Mouse (Mus musculus): ENCODE results near the gene Optn.

Gene Optn

DNA sequence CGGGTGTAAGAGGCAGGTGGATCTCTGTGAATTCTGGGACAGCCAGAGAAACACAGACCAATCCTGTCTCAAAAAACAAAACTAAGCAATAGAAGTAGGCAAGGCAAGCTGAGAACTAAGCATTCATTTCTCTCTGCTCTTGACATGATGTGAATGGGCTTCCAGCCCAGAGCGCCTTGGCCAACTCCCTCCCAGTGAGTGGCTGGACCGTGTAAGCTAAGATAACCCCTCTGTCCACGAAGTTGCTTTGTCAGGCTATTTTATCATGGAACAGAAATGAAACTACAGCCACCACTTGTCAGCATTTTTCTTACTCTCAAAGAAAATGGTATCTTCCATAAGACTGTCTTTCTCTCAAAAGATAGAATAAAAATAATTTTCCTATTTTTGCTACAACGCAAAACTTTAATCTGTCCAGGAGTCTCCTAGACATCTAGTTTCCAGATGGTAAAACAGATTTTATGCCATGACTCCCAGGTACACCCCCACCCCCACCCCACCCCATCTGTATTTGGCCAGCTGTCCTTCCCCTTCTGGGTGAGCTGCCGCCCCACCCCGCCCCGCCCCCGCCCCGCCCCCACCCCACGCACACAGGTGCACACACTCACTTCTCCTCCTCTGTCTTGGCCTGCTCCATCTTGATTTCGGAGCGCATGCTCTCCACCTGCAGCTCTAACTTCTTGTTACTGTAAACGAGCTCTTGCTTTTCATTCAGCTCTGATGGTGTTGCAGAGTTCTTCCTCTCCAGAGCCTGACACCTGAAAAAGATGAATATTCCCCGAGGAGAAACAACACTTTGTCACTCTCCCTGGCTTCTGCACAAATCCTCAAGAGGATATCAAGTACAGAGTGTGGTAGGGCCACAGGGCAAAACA, 30.1 kb downstream of the Optn start:
- no peak for DNase-seq (ENCODE audit: extremely low spot score, low read depth, low spot score)

DNA sequence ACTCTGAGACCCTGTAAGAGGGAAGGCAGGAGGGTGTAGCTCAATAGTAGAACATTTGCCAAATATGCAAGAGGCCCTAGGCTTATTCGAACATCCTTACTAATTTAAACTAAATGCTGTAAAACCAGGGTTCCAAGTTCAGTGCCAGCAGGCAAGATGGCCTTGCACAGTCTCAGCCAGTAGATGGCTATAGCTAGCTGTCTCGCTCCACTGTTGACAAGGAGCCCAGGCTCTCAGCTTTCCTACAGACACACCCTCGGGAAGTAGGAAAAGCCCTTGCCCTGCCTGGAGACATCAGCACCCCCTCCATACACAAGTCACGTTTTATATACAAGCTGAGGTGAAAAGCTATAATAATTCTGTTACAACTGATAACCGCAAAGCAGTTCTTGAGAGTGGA, 31.2 kb downstream of the Optn start:
- no peak for DNase-seq (ENCODE audit: extremely low spot score, low read depth, low spot score)

DNA sequence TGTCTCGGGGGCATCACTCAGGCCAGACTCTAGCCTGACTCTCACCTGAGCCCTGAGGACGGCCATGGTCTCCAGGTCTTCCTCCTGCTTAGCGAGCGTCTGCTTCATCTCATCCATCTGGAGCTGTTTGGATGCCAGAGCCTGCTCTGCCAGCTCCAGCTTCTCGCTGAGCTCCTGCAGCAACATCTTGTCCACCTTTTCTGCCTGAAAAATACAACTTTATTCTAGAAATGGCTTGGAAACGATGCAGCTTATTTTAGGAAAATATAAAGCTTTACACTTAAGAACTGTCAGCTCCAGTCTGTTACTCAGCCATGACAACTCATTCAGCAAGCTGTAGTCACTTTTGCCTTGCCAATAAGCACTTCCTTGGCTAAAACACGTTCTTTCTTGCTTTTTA, 32.6 kb downstream of the Optn start:
- DNase-seq (ENCODE audit: extremely low spot score, low read depth, low spot score) = no peak

DNA sequence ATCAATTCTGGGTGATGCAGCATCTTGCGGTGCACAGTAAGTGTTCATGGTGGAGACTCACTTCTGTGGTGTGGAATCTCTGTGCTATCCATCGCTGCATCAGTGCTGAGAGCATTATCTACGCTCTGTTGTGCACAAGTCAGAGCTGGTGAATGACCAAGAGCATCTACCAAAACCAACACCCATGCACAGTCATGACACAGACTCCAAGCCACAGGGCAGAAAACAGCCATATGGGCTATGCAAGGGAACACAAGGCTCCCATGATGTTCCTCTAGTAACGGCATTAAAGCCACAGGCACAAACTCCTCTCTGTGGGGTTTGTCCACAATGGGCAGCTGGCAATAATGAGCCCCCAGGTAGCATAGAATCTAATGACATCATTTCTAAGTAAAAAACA, 34.0 kb downstream of the Optn start:
- DNase-seq (ENCODE audit: extremely low spot score, low read depth, low spot score) = no peak

DNA sequence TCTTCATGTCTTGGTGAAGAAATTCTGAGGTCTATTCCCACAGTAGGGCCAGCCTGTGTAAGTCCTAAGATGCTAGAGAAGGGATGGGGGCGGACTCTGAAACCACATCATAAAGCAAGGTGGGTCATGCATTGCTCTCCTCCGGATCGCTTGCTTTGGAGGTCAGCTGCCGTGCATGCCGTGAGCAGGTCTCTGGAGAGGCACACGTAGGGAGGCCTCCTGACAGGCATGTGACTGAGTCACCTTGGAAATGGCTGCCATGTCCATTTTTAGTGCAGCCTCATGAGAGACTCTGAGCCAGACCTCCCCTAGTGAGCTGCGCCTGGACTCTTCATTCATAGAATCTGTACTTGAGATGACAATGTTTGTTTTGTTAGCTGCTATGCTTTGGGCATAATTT, 35.8 kb downstream of the Optn start:
- DNase-seq (ENCODE audit: extremely low spot score, low read depth, low spot score) = no peak

DNA sequence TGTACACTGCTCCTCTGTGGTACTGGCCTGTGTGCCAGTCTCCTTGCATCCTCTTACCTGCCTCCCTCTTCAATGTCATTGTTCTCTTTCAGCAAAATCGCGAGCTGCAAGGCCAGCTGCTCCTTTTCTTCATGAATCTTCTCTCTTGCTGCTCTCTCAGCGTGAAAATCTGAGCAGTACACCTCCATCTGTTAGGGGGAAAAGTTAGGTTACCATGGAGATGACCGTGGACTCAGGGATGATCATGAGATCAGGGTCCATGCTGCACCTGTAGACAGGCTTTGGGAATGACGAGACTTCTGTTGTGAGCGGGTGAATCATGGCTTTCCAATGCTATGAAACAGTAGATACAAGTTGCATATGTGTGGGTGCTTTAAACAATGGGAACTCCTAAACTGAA, 36.8 kb downstream of the Optn start:
- DNase-seq (ENCODE audit: extremely low spot score, low read depth, low spot score) = no peak

DNA sequence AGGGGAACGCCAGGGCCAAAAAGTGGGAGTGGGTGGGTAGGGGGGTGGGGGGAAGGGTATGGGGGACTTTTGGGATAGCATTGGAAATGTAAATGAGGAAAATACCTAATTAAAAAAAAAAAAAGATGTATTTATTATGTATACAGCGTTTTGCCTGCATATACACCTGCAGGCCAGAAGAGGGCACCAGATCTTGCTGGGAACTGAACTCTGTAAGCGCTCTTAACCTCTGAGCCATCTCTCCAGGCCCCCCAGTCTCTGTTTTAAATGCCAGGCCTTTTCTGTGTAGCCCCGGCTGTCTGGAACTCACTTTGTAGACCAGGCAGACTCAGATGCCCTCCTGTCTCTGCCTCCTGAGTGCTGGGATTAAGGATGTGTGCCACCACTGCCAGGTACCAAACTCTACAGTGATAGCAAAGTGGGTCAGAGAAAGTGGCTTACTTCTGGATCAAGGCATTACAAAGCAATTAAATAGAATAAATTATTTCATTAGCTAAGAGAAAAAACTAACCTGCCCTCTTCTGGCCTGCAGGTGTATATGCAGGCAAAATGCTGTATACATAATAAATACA, 38.6 kb downstream of the Optn start:
- DNase-seq (ENCODE audit: extremely low spot score, low read depth, low spot score) = no peak

DNA sequence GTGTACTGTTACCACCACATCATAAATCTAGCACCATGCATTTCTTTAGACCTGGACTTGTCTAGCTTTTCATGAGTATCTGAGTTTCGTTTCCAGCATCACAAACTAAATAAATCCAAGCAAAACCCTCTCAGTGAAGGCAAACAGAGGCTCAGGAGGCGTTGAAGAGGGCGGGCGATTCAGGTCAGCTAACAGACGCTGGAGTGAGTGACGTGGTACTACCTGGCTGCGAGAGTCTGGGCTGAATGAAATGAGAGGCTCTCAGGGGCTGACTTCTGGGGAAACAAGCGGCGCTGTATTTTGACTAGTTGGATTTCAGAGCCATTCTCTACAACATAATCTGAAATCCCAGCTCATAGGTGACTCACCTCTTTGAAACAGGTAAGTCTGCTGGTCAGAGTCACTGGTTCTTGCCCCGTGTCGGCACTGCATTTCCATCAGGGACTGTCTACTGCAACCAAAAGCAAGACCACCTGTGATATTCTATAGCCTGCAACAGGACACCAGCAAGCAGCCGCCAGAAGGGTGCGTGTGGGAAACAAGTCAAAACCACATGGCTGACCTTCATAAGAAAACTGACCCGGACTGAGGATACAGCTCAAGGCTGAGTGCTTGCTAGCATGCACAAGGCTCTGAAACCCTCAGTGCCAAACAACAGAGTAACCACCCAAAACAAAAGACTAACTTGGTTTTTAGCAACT, 40.0 kb downstream of the Optn start:
- no peak for DNase-seq (ENCODE audit: extremely low spot score, low read depth, low spot score)

DNA sequence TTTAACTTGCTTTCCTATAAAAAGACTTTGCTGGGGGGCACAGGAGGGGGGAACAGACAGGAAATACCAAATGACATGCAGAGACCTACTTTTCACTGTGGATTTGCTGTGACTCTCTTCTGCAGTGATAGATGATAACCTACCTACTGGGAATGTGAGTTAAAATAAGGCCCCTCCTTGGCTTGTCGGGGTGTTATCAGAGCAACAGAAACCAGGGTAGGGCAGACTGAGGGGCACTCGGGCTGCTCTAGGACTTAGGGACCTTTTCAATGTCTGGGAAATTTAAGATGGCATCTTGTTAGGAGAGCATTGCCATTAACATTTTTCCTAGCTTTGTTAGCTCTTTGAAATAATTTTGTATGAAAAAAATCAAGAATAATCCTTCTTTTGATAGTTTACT, 40.6 kb downstream of the Optn start:
- DNase-seq (ENCODE audit: extremely low spot score, low read depth, low spot score) = no peak

DNA sequence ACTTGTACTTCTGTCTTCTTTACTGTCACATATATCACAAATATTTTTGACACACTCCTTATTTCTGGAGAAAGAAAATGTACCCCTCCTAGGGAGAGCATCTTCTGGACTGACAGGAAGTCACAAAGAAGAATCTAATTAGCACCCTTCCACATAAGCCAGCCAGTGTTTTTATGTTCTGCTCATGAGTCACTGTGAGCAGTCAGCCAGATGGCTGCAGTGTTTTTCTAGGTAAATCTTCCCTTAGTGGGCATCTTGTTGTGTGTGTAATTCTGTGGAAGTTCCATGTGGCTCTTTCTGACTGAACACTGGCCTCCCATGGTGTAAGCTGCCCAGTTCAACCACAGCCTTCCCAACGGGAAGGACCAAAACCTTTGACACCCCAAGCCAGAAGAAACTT, 44.1 kb downstream of the Optn start:
- no peak for DNase-seq (ENCODE audit: extremely low spot score, low read depth, low spot score)

DNA sequence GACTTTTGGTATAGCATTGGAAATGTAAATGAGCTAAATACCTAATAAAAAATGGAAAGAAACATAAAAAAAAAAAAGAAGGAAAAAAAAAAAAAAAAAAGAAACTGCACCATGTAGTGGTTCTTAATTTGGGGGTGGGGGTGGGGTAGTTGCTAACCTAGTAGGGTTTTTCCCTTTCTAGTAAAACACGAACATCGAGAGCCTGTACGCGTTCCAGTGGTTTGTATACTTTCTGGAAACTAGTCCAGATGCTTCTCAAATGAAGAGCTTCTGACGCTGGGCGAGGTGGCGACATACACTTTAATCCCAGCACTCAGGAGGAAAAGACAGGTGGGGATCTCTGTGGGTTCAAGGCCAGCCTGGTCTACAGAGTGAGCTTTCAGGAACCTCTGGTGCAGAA, 46.9 kb downstream of the Optn start:
- DNase-seq (ENCODE audit: extremely low spot score, low read depth, low spot score) = no peak

DNA sequence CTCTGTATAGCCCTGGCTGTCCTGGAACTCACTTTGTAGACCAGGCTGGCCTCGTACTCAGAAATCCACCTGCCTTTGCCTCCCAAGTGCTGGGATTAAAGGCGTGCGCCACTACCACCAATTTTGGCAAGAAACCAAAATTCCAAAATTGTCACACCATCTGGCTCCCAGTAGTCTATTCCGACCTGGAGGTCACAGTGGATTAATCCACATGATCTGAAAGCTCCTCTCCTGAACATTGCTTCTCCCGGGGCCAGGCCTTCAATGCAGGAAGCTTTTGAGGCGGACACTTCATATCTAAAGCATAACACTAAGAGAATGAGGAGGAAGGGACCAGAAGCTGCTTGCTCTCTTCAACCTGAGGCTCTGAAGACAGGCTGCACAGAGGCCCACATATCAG, 48.3 kb downstream of the Optn start:
- DNase-seq (ENCODE audit: extremely low spot score, low read depth, low spot score) = no peak

DNA sequence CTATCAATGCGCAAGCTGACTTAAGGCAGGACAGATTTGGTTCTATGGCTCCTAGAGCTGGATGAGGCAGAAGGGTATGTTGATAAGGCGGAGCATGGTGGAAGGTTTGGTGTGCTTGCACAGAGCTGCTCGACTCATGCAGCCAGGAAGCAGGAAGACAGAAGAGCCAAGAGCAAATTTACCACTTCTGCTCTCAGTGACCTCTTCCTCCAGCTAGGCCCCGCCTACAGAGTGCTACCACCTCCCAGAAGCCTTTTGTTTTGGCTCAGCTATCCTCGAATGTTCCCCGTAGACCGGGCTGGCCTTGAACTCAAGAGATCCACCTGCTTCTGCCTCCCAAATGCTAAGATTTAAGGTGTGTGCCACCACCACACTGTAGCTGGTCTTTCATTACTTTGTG, 49.2 kb downstream of the Optn start:
- no peak for DNase-seq (ENCODE audit: extremely low spot score, low read depth, low spot score)

DNA sequence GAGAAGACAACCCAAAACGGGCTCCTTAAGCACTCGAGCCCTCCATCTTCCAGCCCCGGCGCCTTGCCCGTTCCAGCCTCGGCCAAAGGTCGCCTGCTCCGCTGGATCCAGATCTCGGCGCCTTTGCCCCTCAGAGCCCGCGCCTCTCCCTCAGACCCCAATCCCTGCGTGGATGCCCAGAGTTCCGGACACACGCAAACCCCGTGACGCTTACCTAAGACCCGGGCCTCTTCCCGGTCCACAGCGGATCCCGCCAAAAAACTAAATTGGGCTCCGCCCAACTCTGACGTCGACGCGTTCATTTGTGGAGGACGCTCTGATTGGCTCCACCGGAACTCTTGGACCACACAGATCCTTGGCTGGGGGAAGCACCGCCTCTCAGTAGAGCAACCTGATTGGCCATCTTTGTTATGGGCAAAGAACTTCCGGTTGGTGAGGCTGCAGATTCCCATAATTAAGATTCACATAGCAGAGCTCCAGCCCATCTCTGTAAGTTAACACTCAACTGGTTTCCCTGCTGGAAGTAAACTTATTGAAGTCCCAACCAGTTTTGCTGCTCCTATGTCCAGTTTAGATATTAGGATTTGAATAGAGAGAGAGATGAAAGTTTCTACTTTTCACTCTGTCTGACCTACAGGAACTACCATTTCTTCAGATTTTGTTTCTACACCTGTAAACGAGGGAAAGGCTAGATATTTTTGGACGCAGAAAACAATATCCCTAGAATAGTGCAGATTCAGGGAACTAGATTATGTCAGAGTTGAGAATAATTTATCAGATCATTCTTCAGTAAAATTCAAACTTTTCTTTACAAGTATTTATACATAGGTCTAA, 51.1 kb downstream of the Optn start, which contains the start of gene Mcm10:
Gene Mcm10 (minus strand): TSS at position 301 of the 834 bp plus-strand sequence.
- peak; percentile 95 for DNase-seq (ENCODE audit: extremely low spot score, low read depth, low spot score)

DNA sequence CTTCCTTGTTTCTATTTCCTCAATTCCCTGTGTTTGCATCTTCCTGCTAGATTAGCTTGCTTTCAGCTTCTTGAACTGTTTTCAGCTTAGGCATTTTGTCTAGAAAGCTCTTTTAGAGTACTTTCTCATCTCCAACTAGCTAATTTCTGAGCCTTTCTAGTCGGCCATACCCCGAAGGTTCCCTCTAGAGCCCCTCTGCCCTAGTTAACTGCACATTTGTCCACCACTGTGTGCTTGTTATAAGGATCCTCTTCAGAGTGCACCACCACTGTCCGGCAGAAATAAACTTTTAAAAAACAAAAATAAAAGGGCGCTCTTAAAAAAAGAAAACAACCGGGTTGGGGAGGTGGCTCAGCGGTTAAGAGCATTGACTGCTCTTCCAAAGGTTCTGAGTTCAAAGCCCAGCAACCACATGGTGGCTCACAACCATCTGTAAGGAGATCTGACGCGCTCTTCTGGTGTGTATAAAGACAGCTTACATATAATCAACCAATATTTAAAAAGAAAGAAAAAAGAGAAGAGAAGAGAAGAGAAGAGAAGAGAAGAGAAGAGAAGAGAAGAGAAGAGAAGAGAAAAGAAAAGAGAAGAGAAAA, 51.9 kb downstream of the Optn start:
- DNase-seq (ENCODE audit: extremely low spot score, low read depth, low spot score) = no peak

DNA sequence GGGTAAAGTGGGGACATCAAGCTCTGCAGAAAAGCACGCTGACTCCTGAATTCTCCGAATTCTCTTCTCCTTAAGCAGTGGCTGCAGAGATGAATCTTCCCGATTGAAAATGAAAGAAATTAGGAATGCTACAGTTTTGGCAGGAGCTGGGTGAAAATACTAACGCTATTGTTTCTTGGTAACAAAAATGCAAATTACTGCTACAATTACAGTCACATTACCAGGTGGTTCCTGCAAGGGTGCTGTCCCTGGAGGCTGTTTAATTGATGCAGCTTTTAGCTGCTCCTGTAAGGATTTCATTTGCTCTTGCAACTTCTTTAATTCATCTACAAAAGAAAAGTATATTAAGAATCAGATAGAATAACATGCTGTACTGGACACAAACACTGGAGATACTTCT, 56.7 kb downstream of the Optn start:
- no peak for DNase-seq (ENCODE audit: extremely low spot score, low read depth, low spot score)

DNA sequence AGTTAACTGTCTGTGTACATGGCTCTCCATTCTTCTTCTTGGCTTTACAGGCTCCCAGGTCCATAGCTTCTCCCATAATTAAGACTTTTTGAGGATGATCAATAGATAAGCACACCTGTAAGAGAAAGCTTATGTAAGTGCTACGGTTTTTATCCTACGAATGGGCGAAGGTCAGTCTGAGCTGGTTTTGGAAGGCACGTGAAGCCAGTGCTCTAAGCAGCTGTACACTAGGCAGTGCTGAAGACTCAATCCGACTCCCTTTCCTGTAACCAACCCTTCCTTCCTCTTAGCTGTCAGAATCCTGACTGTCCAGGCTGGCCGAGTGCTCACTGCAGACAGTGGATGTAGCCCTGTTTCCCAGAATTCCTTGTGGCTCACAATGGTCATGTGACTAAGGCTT, 62.6 kb downstream of the Optn start:
- no peak for DNase-seq (ENCODE audit: extremely low spot score, low read depth, low spot score)

DNA sequence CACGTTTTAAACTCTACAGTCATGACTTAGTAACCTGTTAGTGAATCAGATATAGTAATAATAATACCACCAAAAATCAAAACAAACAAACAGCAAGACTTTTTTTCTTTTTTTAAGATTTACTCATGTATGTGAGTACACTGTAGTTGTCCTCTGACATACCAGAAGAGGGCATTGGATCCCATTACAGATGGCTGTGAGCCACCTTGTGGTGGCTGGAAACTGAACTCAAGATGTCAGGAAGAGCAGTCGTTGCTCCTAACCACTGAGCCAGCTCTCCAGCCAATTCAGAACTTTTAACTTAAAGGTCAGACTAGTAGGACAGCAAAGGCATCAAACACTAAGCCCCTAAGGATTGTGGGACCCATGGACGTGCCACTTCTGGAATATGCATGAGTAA, 64.9 kb downstream of the Optn start:
- DNase-seq (ENCODE audit: extremely low spot score, low read depth, low spot score) = no peak

DNA sequence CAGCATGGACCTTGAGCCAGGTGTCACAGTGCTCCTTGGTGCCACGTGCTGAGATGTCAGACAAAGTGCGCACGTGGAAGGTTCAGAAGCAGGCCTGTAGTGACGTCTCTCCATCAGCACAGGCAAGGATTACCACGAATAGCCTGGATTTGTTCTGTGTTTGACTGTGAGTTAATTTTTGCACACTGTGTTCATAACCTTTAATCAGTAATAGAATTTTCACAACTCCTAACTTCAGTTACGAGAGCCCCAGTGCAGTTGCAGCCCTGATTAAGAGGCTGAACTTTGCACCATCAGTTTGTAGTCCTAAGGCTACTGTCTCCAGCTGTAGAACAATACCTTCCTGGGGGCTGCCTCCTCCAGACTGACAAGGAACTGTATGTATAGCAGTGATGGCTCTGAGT, 67.4 kb downstream of the Optn start:
- DNase-seq (ENCODE audit: extremely low spot score, low read depth, low spot score) = no peak

DNA sequence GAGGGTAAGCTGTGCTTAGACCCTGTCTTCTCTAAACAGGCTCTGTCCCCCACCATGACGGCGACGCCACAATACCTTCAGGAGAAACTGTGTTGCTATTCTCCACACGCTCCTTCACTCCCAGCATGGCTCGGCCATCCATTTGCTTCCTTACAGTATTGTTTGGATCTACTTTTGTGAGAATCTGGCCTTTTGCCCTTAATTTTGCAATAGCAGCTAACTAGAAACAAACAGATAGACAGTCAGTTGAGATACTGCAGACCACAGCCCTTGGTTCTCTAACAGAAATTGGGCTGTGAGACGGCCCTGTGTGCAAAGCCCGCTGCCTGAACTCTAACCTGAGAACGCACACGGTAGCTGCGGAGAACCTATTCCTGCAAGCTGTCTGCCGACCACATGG, 68.2 kb downstream of the Optn start:
- no peak for DNase-seq (ENCODE audit: extremely low spot score, low read depth, low spot score)

DNA sequence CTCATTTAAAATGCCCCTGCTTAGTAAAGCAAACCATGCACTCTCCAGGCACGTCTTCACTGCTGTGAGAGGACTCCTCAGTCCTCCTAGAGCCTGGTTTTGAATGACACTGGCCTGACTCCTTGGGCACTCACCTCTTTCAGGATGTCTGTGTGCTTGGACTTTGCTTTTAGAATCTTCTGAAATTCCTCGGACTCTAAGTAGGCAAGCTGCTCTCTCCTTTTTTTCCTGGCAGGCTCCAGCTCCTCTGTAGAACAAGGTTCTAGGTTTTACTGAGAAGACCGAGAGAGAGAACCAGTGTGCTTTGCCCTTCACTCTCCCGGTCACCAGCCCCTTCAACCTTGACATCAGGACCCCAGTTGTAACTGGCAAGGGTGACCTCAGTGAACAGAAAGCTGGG, 69.4 kb downstream of the Optn start:
- no peak for DNase-seq (ENCODE audit: extremely low spot score, low read depth, low spot score)
